Mouse (Mus musculus) heart, embryonic 10.5 days (tissue): ENCODE data around the gene Myo18b. TPM values are rescaled to one million over a fixed set of nuclear protein-coding genes. Genes with fewer than 3 reads are reported as not detected.

Experiments used
- DNase-seq: peaks from one replicate; pipeline ENCODE4 v3.0.0-alpha.2; 2017; ENCODE audit warnings: low spot score
- H3K27ac ChIP-seq: fragments of 300-500 bp; sonication (generic); 2 replicates; pipeline ENCODE4 v1.5.1; 2016; ENCODE audit warnings: mild to moderate bottlenecking
- H3K27me3 ChIP-seq: fragments of 300-500 bp; sonication (generic); 2 replicates; pipeline ENCODE4 v1.6.1; 2016; ENCODE audit warnings: mild to moderate bottlenecking; ENCODE audit not compliant: poor library complexity, insufficient read depth, severe bottlenecking
- H3K36me3 ChIP-seq: fragments of 300-500 bp; sonication (generic); 2 replicates; pipeline ENCODE4 v1.6.1; 2016; ENCODE audit warnings: mild to moderate bottlenecking, moderate library complexity
- H3K4me1 ChIP-seq: fragments of 300-500 bp; sonication (generic); 2 replicates; pipeline ENCODE4 v1.6.1; 2016; ENCODE audit warnings: mild to moderate bottlenecking
- H3K4me3 ChIP-seq: fragments of 300-500 bp; sonication (generic); 2 replicates; pipeline ENCODE4 v1.5.1; 2016; ENCODE audit warnings: mild to moderate bottlenecking, moderate library complexity
- H3K9me3 ChIP-seq: fragments of 300-500 bp; sonication (generic); 2 replicates; pipeline ENCODE4 v1.6.1; 2016; ENCODE audit warnings: mild to moderate bottlenecking, moderate library complexity
- WGBS: fragments of 180-500 bp; shearing (Covaris S2); methylation state at CpG from one replicate; pipeline ENCODE4 v1.1.7; 2016; 5-methylcytosine and 5-hydroxymethylcytosine counted together
- polyA plus RNA-seq: library from polyadenylated mRNA; unstranded; fragments of >200 nt; fragmentation: Nextera tagmentation; extraction: Ambion mirVana; gene quantifications from 2 replicates; pipeline ENCODE4 v1.2.1, GENCODE M21; 2016

Gene Myo18b
- polyA plus RNA-seq, 1 experiment from 2014 or later: 17.0 TPM

- Histone ChIP-seq H3K9me3 (no peaks in the 10 kb centered on the region), H3K4me1 (peaks cover 17% of the 10 kb centered on the region; the same call in 1 of the 2 replicates), H3K36me3 (no peaks in the 10 kb centered on the region), H3K27ac (no peak overlapping the region), H3K4me3 (no peak overlapping the region), H3K27me3 (peaks cover 40% of the 10 kb centered on the region; the same call in 1 of the 2 replicates)
- WGBS: 48% methylated on average over 2 of the region's 2 CpGs
- DNase-seq: no peak
Observed at GRCm38 (mm10) chr5:112671961-112672360, 224.2 kb downstream of the Myo18b start.

GRCm38 (mm10) chr5:112667153-112667552, 229.0 kb downstream of the Myo18b start:
- Histone ChIP-seq H3K27ac (no peak overlapping the region), H3K4me1 (0 out of 2 replicates have a peak, but pooled peaks cover 7% of the 10 kb centered on the region), H3K9me3 (no peaks in the 10 kb centered on the region), H3K27me3 (peaks cover 46% of the 10 kb centered on the region), H3K36me3 (no peaks in the 10 kb centered on the region), H3K4me3 (no peak overlapping the region)
- DNase-seq: no peak
- 68% methylated on average over 8 of the region's 8 CpGs for WGBS

DNA sequence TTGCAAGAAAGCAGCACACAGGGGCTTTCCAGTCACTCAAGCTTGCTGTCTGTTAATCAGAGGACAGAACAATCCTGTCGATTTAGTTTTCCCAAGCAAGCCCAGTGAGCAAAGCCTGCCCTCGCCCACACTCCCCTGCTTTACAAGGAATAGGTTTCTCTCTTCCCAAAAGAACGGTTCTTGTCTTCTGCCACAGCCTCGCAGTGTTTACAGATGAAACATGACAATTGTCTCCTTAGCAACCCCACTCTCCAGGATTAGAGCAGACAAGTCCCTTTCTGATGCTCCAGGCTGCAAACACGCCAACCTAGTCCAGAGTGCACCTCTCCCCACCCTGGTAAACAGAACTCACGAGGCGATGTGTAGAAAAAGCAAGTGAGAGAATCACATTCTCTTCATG, 230.5 kb downstream of the Myo18b start:
- 58% methylated on average over 7 of the region's 7 CpGs for WGBS
- no peak for DNase-seq
- Histone ChIP-seq H3K27ac (no peak overlapping the region), H3K4me1 (0 out of 2 replicates have a peak, but pooled peaks cover 7% of the 10 kb centered on the region), H3K9me3 (no peaks in the 10 kb centered on the region), H3K4me3 (no peak overlapping the region), H3K27me3 (peaks cover 50% of the 10 kb centered on the region), H3K36me3 (no peaks in the 10 kb centered on the region)

- no peak for DNase-seq
- WGBS: 21% methylated on average over 1 of the region's 1 CpGs
- peaks cover 14% of the 10 kb centered on the region; the same call in 1 of the 2 replicates for H3K4me1 ChIP-seq
Observed at GRCm38 (mm10) chr5:112663701-112664100, 232.5 kb downstream of the Myo18b start.

GRCm38 (mm10) chr5:112660924-112661431, 235.2 kb downstream of the Myo18b start:
- DNase-seq: no peak
- Histone ChIP-seq H3K4me1 (peaks cover 18% of the 10 kb centered on the region; the same call in 1 of the 2 replicates), H3K9me3 (no peaks in the 10 kb centered on the region), H3K4me3 (no peak overlapping the region), H3K36me3 (no peaks in the 10 kb centered on the region), H3K27me3 (peaks cover 60% of the 10 kb centered on the region), H3K27ac (no peak overlapping the region)
- 38% methylated on average over 10 of the region's 10 CpGs for WGBS

More at GRCm38 (mm10) chr5:112663701-112664100, 232.5 kb downstream of the Myo18b start:
- no peaks in the 10 kb centered on the region for H3K9me3 ChIP-seq
- H3K27me3 ChIP-seq: peaks cover 57% of the 10 kb centered on the region
- H3K4me3 ChIP-seq: no peak overlapping the region
- H3K36me3 ChIP-seq: no peaks in the 10 kb centered on the region
- no peak overlapping the region for H3K27ac ChIP-seq

DNA sequence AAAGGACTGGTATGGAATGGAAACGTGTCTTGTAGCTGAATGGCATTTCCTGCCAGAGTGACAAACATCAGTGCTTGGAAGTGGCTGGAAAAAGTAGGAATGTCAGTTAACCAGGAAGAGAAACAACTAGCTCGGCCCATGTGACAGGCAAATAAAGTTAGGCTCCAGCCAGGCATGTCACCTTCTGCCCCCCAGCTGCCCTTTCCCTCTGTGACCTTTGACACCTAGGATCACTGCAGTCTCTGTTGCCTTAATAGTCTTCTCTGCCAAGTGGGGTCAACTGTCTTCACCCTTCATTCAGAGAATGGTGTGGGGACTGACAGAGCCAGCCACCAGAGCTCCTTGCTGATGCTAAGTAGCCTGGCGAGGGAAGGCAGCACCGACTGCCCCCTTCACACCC, 236.9 kb downstream of the Myo18b start:
- DNase-seq: no peak
- 43% methylated on average over 4 of the region's 4 CpGs for WGBS
- Histone ChIP-seq H3K4me1 (peaks cover 27% of the 10 kb centered on the region), H3K4me3 (no peak overlapping the region), H3K36me3 (no peaks in the 10 kb centered on the region), H3K27me3 (peaks cover 67% of the 10 kb centered on the region), H3K9me3 (no peaks in the 10 kb centered on the region), H3K27ac (no peak overlapping the region)

DNA sequence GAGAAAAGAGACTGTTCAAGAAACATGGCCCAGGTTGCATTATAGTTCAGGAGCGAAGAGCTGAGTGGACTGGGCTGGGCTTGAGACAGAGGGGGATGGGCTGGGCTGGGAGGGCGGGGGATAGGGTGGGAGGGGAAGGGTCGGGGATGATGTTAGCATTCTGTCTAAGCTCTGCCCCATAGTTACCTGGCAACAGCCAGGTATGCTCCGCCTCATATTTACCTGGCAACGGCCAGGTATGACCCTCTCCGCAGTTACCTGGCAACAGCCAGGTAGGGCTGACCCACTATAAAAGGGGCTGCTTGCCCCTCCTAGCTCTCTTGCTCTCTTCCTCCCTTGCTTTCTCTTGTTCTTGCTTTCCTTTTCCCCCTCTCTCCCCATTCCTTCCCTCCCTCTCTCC, 239.4 kb downstream of the Myo18b start:
- H3K4me3 ChIP-seq: no peak overlapping the region
- no peaks in the 10 kb centered on the region for H3K36me3 ChIP-seq
- 5% methylated on average over 6 of the region's 6 CpGs for WGBS
- H3K9me3 ChIP-seq: no peaks in the 10 kb centered on the region
- H3K27ac ChIP-seq: no peak overlapping the region
- H3K4me1 ChIP-seq: peaks cover 20% of the 10 kb centered on the region
- no peak for DNase-seq
- H3K27me3 ChIP-seq: peaks cover 85% of the 10 kb centered on the region

GRCm38 (mm10) chr5:112655986-112656541, 240.1 kb downstream of the Myo18b start:
- Histone ChIP-seq H3K4me3 (peak overlapping the region; percentile 36), H3K27me3 (peaks cover 92% of the 10 kb centered on the region), H3K27ac (no peak overlapping the region), H3K4me1 (peaks cover 20% of the 10 kb centered on the region), H3K9me3 (no peaks in the 10 kb centered on the region), H3K36me3 (no peaks in the 10 kb centered on the region)
- DNase-seq: no peak
- under 1% methylated on average over 15 of the region's 15 CpGs for WGBS

DNA sequence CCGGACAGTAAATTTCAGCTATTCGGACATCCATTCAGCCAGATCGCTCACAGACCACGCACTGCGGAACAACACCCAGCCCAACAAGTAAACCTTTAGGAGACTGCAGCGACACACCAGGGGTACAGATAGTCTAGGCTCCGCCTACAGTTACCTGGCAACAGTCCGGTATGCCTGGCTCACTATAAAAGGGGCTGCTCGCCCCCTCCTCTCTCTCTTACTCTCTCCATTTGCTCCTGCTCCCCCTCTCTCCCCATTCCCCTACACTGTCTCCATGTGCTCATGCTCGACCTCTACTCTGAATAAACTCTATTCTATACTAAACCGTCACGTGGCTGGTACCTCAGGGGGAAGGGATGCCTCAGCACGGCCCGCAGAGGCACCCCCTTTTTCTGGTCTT, 240.6 kb downstream of the Myo18b start:
- Histone ChIP-seq H3K4me1 (peaks cover 19% of the 10 kb centered on the region), H3K36me3 (no peaks in the 10 kb centered on the region), H3K27ac (no peak overlapping the region), H3K27me3 (peaks cover 94% of the 10 kb centered on the region), H3K9me3 (no peaks in the 10 kb centered on the region), H3K4me3 (peak overlapping the region; percentile 36)
- WGBS: 4% methylated on average over 14 of the region's 14 CpGs
- DNase-seq: no peak

GRCm38 (mm10) chr5:112652036-112652435, 244.1 kb downstream of the Myo18b start:
- H3K36me3 ChIP-seq: no peaks in the 10 kb centered on the region
- DNase-seq: no peak
- H3K27me3 ChIP-seq: peaks cover 74% of the 10 kb centered on the region
- 73% methylated on average over 4 of the region's 4 CpGs for WGBS
- no peak overlapping the region for H3K27ac ChIP-seq
- H3K4me1 ChIP-seq: peaks cover 12% of the 10 kb centered on the region
- no peak overlapping the region for H3K4me3 ChIP-seq
- no peaks in the 10 kb centered on the region; the same call in 1 of the 2 replicates for H3K9me3 ChIP-seq

- Histone ChIP-seq H3K9me3 (peaks cover 2% of the 10 kb centered on the region; the same call in 1 of the 2 replicates), H3K36me3 (no peaks in the 10 kb centered on the region), H3K27me3 (peaks cover 58% of the 10 kb centered on the region), H3K27ac (no peak overlapping the region), H3K4me3 (no peak overlapping the region), H3K4me1 (no peaks in the 10 kb centered on the region)
- no peak for DNase-seq
- 75% methylated on average over 6 of the region's 6 CpGs for WGBS
Observed at GRCm38 (mm10) chr5:112649164-112649702, 246.9 kb downstream of the Myo18b start.

DNA sequence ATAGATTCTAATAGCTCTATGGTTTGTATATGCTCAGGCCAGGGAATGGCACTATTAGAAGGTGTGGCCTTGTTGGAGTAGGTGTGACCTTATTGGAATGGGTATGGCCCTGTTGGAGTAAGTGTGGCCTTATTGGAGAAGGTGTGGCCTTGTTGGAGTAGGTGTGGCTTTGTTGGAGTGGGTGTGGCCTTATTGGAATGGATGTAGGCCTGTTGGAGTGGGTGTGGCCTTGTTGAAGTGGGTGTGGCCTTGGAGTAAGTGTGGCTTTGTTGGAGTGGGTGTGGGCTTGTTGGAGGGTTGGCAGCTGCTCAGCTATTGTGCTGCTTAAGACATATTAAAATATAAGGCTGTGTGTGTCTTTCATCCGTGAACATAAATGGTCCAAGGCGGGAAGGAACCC, 249.3 kb downstream of the Myo18b start:
- no peak overlapping the region for H3K4me3 ChIP-seq
- H3K4me1 ChIP-seq: peaks cover 8% of the 10 kb centered on the region
- peaks cover 2% of the 10 kb centered on the region; the same call in 1 of the 2 replicates for H3K9me3 ChIP-seq
- peaks cover 53% of the 10 kb centered on the region for H3K27me3 ChIP-seq
- H3K27ac ChIP-seq: no peak overlapping the region
- no peaks in the 10 kb centered on the region for H3K36me3 ChIP-seq
- DNase-seq: no peak
- WGBS: 90% methylated on average over 2 of the region's 2 CpGs

- Histone ChIP-seq H3K27ac (no peak overlapping the region), H3K4me1 (peaks cover 17% of the 10 kb centered on the region), H3K9me3 (peaks cover 2% of the 10 kb centered on the region; the same call in 1 of the 2 replicates), H3K36me3 (no peaks in the 10 kb centered on the region), H3K4me3 (no peak overlapping the region), H3K27me3 (peaks cover 53% of the 10 kb centered on the region)
- no peak for DNase-seq
- 67% methylated on average over 2 of the region's 2 CpGs for WGBS
Observed at GRCm38 (mm10) chr5:112645535-112645934, 250.6 kb downstream of the Myo18b start.
